Mouse (Mus musculus): ENCODE measurements around the gene Ncor2. TPM values are rescaled to one million over a fixed set of nuclear protein-coding genes. Genes with fewer than 3 reads are reported as not detected.

The Ncor2 gene
- polyA plus RNA-seq (2015; fragmentation: Nextera tagmentation; extraction: Ambion mirVana): 16.3 and 16.5 TPM in 2 replicates

DNA sequence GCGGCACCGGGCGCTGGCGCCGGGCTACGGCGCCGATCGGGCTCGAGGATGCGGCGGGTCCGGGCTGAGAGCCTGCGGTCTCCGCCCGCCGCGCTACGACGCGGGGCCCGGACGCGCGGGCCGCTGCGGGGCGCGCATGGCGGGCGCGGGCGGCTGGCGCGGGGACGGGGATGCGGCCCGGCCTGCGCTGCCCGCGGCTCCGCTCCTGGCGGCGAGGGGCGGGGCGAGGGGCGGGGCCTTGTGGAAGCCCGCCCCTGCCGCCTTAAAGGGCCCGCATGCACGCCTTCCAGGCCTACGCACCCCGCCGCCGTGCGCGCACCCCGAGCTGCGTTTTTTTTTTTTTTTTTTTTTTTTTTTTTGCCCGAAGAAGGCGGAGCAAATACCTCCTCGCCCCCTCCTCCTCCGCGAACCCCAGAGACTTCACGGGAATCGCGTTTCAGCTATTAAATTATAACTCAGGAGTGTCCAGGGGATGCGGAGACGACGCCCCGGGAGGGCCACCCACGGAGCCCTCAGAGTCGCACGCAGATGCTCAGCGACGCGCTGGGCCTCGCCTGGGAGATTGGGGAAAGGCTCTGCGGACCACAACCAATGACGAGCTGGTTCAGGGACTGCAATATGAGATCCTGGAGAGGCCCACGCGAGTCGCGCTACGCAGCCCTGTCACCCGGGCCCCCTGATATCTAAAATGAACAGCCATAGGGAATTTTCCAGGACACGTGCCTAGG lies at the start of gene Ncor2:
Gene Ncor2 (minus strand): TSS at position 213 of the 728 bp plus-strand sequence.

GRCm38 (mm10) chr5:125002969-125003872 lies 175.8 kb downstream of the Ncor2 start, which contains the start of gene Rflna:
Rflna (plus strand) TSS chr5:125003221.

Other genes starting within 250 kb of the Ncor2 start
- 0.55 and 0.99 TPM in 2 replicates for gene Rflna, start 176.0 kb downstream of the Ncor2 start, polyA plus RNA-seq (2015; fragmentation: Nextera tagmentation; extraction: Ambion mirVana)
- 43.0 and 50.1 TPM in 2 replicates for gene Scarb1, start 161.9 kb upstream of the Ncor2 start, polyA plus RNA-seq (2015; fragmentation: Nextera tagmentation; extraction: Ambion mirVana)
- gene Gm10382, start 210.1 kb upstream of the Ncor2 start, polyA plus RNA-seq (2015; fragmentation: Nextera tagmentation; extraction: Ambion mirVana): 0.69 and 0.71 TPM in 2 replicates
- 680 and 814 TPM in 2 replicates for gene Ubc, start 211.0 kb upstream of the Ncor2 start, polyA plus RNA-seq (2015; fragmentation: Nextera tagmentation; extraction: Ambion mirVana)

Measured in urinary bladder, postnatal 0 days (tissue).